Mouse (Mus musculus): ENCODE measurements around the gene 9530003J23Rik.
"Not testable (repeated sequence)": the region's sequence is repeated elsewhere in the genome, so short reads cannot be mapped to it uniquely, and the experiment has no call there.

DNA sequence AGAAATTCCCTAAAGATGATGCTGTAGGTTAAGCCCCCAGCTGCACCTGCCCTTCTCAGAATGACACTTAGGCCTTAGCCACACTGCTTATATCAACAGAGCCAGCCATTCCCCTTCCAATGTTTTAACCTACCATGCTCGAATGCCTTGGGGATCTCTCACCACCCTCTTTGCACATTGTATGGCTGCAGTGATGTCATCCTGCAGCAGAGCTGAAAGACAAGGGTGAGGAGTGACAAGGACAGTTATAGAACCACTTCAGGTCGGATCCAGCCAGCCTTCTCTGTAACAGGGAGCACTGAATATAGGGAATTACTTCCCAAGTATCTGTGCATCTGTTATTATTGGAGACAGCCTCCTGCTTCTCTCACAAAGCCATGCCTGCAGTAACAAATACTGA lies 40.0 kb upstream of the 9530003J23Rik start:
- not testable (repeated sequence) for TF ChIP-seq CTCF (IDR thresholded peaks at IDR 0.05; ENCODE audit: low read depth); EP300 (optimal IDR thresholded peaks at IDR 0.05)

All from stomach, postnatal 0 days (tissue).